Mouse (Mus musculus) Muller cell, postnatal 12 days (primary cell): ENCODE data around the gene Bahcc1.
A peak's percentile ranks its signal among the peaks of the same experiment; 100 is the strongest.

ENCODE experiments used
- DNase-seq: peaks from one replicate; pipeline ENCODE4 v3.0.0-alpha.2; 2015; ENCODE audit errors: inconsistent ontology term

Bahcc1 gene

GRCm38 (mm10) chr11:120260769-120261150, 28.0 kb downstream of the Bahcc1 start:
- DNase-seq: no peak

DNA sequence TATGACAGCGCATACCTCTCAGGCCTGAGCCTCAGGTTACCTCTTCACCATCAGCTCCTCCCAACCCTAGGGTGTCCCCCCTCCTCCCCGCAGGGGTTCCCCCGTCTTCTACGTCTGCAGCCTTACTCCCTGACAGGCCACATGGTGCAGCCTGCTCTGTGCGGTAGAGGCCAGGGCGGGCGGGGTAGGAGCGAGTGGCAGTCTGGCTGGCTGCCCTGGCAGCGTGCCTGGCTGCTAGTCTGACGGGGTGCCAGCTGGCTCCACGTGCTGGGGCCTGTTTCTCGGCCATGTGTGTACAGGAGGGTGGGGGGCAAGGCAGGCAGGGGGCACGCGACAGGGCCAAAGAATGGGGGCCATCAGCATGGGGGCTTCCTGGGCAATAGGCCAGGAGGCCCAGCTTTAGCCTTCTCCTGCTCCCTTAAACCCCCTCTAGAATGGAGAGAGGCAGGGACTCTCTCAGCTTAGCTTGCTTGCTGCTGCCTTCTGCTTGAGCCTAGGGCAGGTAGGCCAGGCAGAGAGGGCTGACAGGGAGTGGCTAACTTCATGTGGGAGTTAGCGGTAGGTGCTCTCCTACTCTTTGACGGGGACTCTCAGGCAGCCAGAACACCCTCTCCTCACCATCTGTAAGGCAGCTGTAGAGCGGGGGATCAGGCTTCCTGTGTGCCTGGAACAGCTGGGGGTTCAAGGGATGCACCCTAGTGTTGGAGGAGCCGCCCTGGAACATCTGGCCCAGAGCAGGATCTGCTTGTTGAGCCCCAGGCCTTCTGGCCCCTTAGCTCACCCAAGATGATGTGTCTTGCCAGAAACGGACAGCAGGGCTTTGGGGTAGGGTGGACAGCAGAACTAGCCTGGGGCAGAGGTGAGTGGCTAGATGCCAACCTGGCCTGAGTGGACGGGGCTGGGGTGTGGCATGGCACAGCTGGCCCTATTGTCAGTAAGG, 28.9 kb downstream of the Bahcc1 start:
- peak; percentile 92 for DNase-seq

DNA sequence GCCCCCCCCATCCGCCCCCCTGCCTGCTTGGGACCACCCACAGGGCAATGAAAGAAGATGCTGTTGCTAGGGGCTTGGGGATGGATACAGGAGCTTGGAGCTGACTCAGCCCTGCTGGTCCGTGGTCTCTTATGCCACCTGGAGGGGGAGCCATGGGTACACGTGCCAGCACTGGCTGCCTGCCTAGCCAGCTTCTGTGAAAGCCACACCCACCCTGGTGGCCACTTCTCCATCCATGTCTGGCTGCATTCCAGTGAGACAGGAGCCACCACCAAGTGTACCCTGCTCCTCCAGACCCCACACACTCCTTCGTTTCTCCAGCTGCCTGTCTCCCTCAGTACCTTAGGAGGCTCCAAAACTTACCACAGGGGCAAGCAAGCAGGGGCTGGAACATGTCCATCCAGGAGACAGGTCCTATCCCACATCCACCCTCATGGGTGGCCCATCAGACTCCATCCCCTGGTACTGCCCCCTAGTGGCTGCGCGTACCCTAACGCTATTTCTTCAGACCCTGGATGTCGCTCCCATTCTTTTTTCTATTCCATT, 29.7 kb downstream of the Bahcc1 start:
- DNase-seq: peak; percentile 89

GRCm38 (mm10) chr11:120263176-120263575, 30.4 kb downstream of the Bahcc1 start:
- DNase-seq: no peak

GRCm38 (mm10) chr11:120264008-120264407, 31.3 kb downstream of the Bahcc1 start:
- no peak for DNase-seq

DNA sequence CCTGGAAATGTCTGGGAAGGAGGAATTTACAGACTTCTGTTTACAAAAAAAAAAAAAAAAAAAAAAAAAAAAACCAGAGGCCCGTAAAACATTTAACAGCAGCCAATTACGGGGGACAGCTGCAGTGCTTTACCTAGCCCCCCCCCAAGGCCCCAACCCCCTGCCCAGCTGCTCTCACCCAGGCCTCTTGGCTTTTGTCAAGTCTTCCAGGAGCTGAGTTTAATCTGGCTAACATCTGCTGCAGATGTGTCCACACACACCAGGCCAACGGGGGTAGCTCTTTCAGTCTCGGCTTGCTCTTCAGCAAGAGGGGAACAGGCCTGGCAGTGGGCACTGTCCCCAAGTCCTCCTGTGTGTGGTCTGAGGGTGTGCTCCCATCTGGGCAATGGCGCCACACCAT, 32.7 kb downstream of the Bahcc1 start:
- no peak for DNase-seq

DNA sequence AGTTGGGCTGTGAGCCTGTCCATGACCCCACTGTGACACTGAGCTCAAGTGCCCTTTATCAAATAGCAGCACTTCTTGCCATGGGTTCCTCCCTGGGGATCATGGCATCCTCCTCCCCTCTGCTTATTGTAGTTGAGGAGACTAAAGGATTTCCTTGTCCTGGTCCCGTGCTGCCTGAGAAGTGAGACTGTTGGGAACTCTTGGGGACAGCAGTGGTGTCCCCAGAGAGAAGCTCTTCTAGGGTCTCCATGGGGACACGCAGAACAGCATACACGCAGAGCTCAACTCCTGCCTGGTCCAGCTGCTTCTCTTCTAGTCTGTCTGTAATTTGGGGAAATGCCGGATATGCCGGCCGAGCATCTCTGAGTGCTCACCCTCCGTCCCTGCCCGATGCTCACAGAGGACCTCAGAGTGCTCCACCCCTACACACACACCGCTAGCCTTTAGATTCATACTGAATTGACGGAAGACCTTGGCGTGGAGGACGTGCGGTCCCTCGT, 33.6 kb downstream of the Bahcc1 start:
- DNase-seq: no peak

DNA sequence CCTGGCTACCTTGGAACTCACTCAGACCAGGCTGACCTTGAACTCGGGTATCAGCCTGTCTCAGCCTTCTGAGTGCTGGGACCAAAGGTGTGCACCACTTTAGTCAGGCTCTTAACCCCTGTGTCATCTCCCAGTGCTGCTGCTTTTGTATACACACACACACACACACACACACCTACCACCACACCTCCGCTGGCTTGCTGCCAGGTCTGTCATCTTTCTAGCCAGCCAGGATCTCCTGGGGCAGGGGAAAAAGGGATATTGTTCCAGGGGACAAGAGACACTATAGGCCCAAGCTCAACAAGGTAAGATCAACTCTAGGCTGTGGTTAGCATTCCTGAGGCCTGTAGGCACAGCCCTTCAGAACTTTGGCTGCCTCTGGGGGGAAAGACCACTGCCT, 34.5 kb downstream of the Bahcc1 start:
- DNase-seq: no peak

GRCm38 (mm10) chr11:120267676-120268075, 34.9 kb downstream of the Bahcc1 start:
- no peak for DNase-seq

- DNase-seq: no peak
Measured at GRCm38 (mm10) chr11:120268195-120268967, 35.6 kb downstream of the Bahcc1 start.

DNA sequence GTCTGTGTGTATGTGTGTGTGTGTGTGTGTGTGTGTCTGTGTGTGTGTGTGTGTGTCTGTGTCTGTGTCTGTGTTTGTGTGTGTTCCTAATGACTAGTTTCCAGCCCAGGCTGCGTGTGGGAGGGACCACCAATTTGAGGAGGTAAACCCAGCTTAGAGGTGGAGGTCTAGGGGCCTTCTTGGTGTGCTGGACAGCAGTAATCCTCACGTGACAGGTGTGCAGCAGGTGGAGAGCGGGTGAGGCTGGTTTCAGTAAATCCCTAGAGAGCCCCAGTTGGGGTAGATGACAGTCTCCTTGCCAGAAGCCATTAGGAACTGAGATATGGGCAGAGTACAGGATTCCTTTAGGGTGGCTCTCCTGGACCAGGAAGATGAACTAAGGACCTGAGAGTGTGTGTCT, 36.3 kb downstream of the Bahcc1 start:
- DNase-seq: no peak

- peak; percentile 87 for DNase-seq
Measured at GRCm38 (mm10) chr11:120269498-120270104, 36.9 kb downstream of the Bahcc1 start.

GRCm38 (mm10) chr11:120279335-120279734, 46.6 kb downstream of the Bahcc1 start:
- DNase-seq: no peak

GRCm38 (mm10) chr11:120280281-120280773, 47.6 kb downstream of the Bahcc1 start:
- DNase-seq: no peak

DNA sequence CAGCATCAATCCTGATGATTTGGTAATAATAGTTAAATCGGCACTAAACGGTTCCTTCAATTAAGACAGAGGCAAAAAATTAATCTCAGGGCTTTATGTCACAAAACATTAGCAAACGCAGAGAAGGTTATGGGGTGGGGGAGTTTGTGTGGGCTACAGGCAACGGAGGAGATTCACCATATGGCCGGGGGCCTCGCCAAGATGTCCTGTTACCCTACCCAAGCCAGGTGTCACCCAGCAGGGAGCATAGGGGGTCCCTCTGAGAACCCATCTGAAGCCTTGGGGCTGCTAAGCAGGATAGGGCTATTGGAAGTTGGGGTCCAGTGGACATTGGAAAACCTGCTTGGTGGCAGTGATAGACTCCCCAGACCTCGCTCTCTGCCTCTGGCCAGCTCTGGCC, 48.0 kb downstream of the Bahcc1 start:
- DNase-seq: no peak

DNA sequence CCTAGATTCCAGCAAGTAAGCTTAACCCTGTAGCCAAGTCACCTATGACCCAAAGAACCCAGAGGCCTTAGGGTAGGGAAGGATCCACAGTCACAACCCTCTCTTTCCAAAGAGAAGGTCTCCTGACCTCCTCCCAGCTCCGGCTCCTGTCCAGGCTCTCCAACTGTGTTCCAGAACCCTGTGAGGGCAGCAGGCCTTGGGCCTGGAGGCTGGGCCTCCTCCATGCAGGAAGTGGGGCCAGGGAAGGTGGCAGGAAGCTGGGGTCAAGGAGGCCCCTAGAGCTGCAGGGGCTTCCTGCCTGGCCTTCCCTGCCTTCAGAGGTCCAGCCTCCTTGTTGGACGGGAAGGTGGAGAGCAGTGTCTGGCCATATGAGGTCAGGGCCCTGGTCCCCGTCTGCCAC, 48.5 kb downstream of the Bahcc1 start:
- DNase-seq: no peak

DNA sequence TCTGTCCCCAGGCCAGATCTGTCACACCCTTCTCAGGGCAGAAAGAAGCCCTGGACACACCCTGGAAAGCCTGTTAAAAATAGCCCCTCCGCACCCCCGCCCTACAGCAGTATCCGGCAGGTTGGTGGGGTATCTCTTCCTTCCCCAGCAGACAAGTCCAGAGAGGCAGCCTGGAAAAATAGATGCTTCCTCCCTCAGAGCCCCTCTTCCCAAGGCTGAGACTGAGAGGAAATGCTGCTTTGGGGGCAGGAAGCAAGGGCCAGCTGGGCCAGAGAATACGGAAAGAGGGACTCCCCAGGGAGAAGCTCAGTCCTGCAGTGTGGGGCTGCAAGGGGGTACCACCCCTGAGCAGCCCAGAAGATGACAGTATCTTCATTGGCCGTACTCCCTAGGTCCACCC, 50.8 kb downstream of the Bahcc1 start:
- DNase-seq: no peak

DNA sequence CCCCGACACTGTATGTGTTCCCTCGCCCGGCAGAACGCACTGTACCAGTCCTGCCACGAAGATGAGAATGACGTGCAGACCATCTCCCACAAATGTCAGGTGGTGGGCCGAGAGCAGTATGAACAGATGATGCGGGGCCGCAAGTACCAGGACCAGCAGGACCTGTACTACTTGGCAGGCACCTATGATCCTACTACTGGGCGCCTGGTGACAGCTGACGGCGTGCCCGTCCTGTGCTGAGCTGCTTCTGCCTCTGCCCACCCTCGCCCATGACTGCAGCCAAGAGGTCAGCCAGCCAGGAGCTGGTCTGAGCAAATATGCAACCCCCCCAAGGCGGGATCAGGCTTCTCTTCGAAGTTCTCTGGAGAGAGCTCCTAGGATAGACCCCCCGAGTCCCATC, 56.9 kb downstream of the Bahcc1 start:
- no peak for DNase-seq

GRCm38 (mm10) chr11:120290266-120290665, 57.5 kb downstream of the Bahcc1 start:
- DNase-seq: no peak

DNA sequence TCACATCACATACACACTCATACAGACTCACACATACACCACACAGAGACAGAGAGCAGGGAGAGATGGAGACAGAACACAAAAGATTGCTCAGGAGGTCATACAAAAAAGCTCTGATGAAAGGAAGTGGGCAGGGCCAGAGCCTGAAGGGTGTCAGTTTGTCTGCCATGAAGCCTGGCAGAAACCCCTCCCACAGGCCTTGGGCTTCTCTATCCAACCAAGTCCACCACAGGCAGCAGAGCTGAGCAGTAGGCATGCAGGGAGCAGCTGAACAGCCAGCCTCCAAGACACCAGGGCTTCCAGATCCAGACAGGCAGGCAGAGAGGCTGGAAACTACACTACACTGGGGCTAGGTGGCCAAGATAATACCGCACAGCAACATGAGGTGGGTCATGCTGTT, 61.0 kb downstream of the Bahcc1 start:
- no peak for DNase-seq

DNA sequence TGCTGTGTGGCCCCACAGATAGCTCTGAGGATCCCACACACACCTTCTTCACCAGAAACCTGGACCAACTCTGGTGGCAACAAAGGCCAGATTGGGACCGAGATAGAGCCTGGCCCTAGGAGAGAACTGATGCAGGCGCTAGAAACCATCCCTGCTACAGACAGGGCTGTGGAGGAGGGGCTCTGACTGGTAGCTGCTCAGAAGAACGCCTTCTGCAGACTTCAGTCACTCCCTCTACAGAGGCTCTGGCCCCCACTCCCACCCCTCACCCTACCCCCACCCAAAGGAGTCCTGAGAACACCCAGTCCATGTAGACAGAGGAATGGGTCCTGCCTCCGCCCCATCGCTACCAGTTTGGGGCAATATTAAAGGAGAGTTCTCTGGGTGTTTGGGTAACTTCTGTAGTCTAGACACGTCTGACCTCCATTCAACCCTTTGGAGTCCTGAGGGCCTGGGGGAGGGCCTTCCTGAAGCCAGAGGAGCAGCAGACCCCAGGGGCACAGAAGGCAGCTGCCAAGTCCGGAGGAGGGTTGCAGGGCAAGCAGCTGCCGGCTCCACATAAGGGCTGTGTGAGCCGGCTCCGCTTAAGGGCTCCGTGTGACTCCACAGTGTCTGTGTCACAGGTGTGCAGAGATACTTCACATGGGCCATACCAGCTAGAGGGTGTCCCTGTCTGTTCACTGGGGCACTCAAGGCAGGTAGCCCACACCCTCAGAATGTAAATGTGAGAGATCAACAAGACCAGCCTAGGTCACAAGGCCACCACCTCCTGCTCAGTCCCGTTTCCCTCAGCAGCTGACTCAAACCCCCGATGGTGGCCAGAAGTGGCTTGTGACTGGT, 63.8 kb downstream of the Bahcc1 start:
- DNase-seq: peak; percentile 25
